ENCODE assay signal across 18 mouse cellular contexts in genomic region chr11:57633975-57634585, GRCm38 (mm10). TPM values are rescaled to one million over a fixed set of nuclear protein-coding genes. Genes with fewer than 3 reads are reported as not detected.
DNase-seq lines count a peak whose midpoint lies in the region; ATAC-seq and TF ChIP-seq lines count a peak whose summit lies in the region.
"Had no signal": no experiment of that assay in that cellular context is flagged by ENCODE, and none has a peak within 500 bp of the region (broad histone marks: within the 10 kb centered on the region; RNA-seq: fewer than 3 reads in every experiment).

No protein-coding gene starts in this region.

- no peak overlapping the region for H3K4me3 ChIP-seq in kidney, embryonic 14.5 days (ENCODE audit: low read length)
- no peak overlapping the region for H3K4me3 ChIP-seq in kidney, adult 2 months (ENCODE audit: insufficient read depth, low read depth, low read length)
- H3K4me3 ChIP-seq: erythroblast, embryonic 14.5 days; heart, adult 2 months; hindbrain, embryonic 15.5 days; lung, embryonic 15.5 days; megakaryocyte, embryonic 14.5 days; myocyte had no signal

- no peak for TF ChIP-seq POLR2A in kidney, adult 2 months (IDR thresholded peaks at IDR 0.05; ENCODE audit: low read depth, low read length)

- H3K9ac ChIP-seq in kidney, embryonic 14.5 days (ENCODE audit: low read depth, low read length), result no peak overlapping the region
- H3K9ac ChIP-seq: hindbrain, embryonic 15.5 days; lung, embryonic 15.5 days had no signal

- no peak overlapping the region for H3K4me2 ChIP-seq in kidney, embryonic 14.5 days (replicated peaks; ENCODE audit: low read depth, low read length)
- H3K4me2 ChIP-seq: hindbrain, embryonic 15.5 days; lung, embryonic 15.5 days had no signal

- no peak overlapping the region for H3K27ac ChIP-seq in kidney, embryonic 14.5 days (ENCODE audit: low read depth, low read length)
- H3K27ac ChIP-seq in kidney, adult 2 months (ENCODE audit: insufficient read depth, low read depth, low read length), result no peak overlapping the region
- H3K27ac ChIP-seq: heart, adult 2 months; hindbrain, embryonic 15.5 days; lung, embryonic 15.5 days had no signal

- H3K4me1 ChIP-seq in kidney, embryonic 14.5 days (ENCODE audit: control insufficient read depth, insufficient read depth, low read length), result no peaks in the 10 kb centered on the region
- H3K4me1 ChIP-seq in kidney, adult 2 months (ENCODE audit: control insufficient read depth, insufficient read depth, low read length), result no peaks in the 10 kb centered on the region
- H3K4me1 ChIP-seq: hindbrain, embryonic 15.5 days; megakaryocyte, embryonic 14.5 days had no signal

- no peaks in the 10 kb centered on the region for H3K9me3 ChIP-seq in kidney, embryonic 14.5 days (ENCODE audit: control insufficient read depth, low read length)
- H3K9me3 ChIP-seq: hindbrain, embryonic 15.5 days; lung, embryonic 15.5 days had no signal

- H3K36me3 ChIP-seq in kidney, embryonic 14.5 days (ENCODE audit: control insufficient read depth, insufficient read depth, low read length), result no peaks in the 10 kb centered on the region
- H3K36me3 ChIP-seq in kidney, adult 2 months (ENCODE audit: control insufficient read depth, insufficient read depth, low read length), result no peaks in the 10 kb centered on the region
- H3K36me3 ChIP-seq: hindbrain, embryonic 15.5 days; lung, embryonic 15.5 days had no signal

- intact Hi-C loops in left cerebral cortex, postnatal 36 days (cut with DNase I), result no loop called here

- no peak for TF ChIP-seq CTCF in kidney, adult 2 months (conservative IDR thresholded peaks at IDR 0.05; ENCODE audit: insufficient read depth, insufficient read length, low read depth, low read length)

- no peak for DNase-seq in kidney, adult 2 months
- peak; percentile 23 for DNase-seq in retina, embryonic 14.5 days (ENCODE audit: low spot score)
- no peak for DNase-seq in retina, postnatal 1 day
- DNase-seq in adrenal gland, postnatal 25 days, result peak; percentile 69
- peak; percentile 57 for DNase-seq in skeletal muscle tissue, adult 2 months (ENCODE audit: low read depth, low spot score)
- DNase-seq in left cerebral cortex, postnatal 36 days (ENCODE audit: low spot score in 2 of 2), result no peak
- no peak for DNase-seq in layer of hippocampus, adult 9-10 months (ENCODE audit: low spot score)
- DNase-seq: cerebellum, adult 8-10 months; heart, postnatal 10 days; liver; right cerebral cortex, postnatal 4 days had no signal

- H3K27me3 ChIP-seq in kidney, embryonic 14.5 days (ENCODE audit: control insufficient read depth, insufficient read depth, low read length), result no peaks in the 10 kb centered on the region
- no peaks in the 10 kb centered on the region for H3K27me3 ChIP-seq in kidney, adult 2 months (replicated peaks; ENCODE audit: control insufficient read depth, insufficient read depth, low read length)

- ATAC-seq in kidney, embryonic 14.5 days (ENCODE audit: low FRiP score, low TSS enrichment), result peak; percentile 55; the same call in 1 of the 2 replicates

- 53% methylated on average over 6 of the region's 6 CpGs for WGBS in kidney, embryonic 14.5 days
- 58% methylated on average over 6 of the region's 6 CpGs for WGBS in kidney, adult 2 months

RNA-seq across cellular contexts. Expression of gene Galnt10, which starts 11.2 kb away (rescaled TPM):
- polyA plus RNA-seq in kidney, embryonic 14.5 days (2014; fragmentation: Nextera tagmentation; extraction: Ambion mirVana), result 7.3 and 13.0 TPM in 2 replicates
- polyA plus RNA-seq in kidney, adult 2 months (2012; rRNA removed), result 10.5 and 11.1 TPM in 2 replicates
- 52.7 and 55.6 TPM in 2 replicates for total RNA-seq in adrenal gland, postnatal 25 days (2021)
- total RNA-seq in left cerebral cortex, postnatal 36 days (2021), result 1 to 10 TPM; 6.3 to 8.1 TPM

Comparison
In these comparisons a context has a peak if more than half of its experiments do, and no peak if none do; other contexts are left out.
1. DNase-seq: peak in retina, embryonic 14.5 days (single experiment), adrenal gland, postnatal 25 days (single experiment) and skeletal muscle tissue, adult 2 months (single experiment); none in kidney, adult 2 months (single experiment), retina, postnatal 1 day (single experiment), left cerebral cortex, postnatal 36 days (0 of 2) and layer of hippocampus, adult 9-10 months (single experiment).